Mouse (Mus musculus) monocyte, adult 5-6 weeks (primary cell): Measurements from ENCODE around the gene B9d2. TPM values are rescaled to one million over a fixed set of nuclear protein-coding genes. Genes with fewer than 3 reads are reported as not detected.

Experiments
- ATAC-seq: fragments of 153-309, 156-312 bp; replicated peaks from 2 replicates; pipeline ENCODE4 v1.8.0; 2017; ENCODE audit warnings: mild to moderate bottlenecking; ENCODE audit not compliant: low TSS enrichment, insufficient number of reproducible peaks, severe bottlenecking, poor library complexity, low FRiP score
- total RNA-seq: library from RNA; stranded (forward); fragments of 200-1000, 200-491, 200-594 nt; gene quantifications from 3 replicates; pipeline ENCODE4 v1.2.3, GENCODE M21; 2017

Gene B9d2
- 29.3 to 50.4 TPM (median 44.2 TPM) in 3 replicates for total RNA-seq

- ATAC-seq, result peak; percentile 72
Measured at GRCm38 (mm10) chr7:25680514-25681258, at the start of gene B9d2. Gene B9d2 (plus strand): TSS chr7:25680780.

GRCm38 (mm10) chr7:25632679-25633078 is 47.9 kb upstream of the B9d2 start:
- peak; percentile 52 for ATAC-seq

- ATAC-seq, result no peak
Measured at GRCm38 (mm10) chr7:25636373-25636772, 44.2 kb upstream of the B9d2 start.

- ATAC-seq, result no peak
Measured at GRCm38 (mm10) chr7:25637099-25637498, 43.5 kb upstream of the B9d2 start.

- no peak for ATAC-seq
Measured at GRCm38 (mm10) chr7:25639754-25640153, 40.8 kb upstream of the B9d2 start.

- no peak for ATAC-seq
Measured at GRCm38 (mm10) chr7:25644136-25644535, 36.4 kb upstream of the B9d2 start.

GRCm38 (mm10) chr7:25644631-25645030 is 35.9 kb upstream of the B9d2 start:
- ATAC-seq, result no peak

- ATAC-seq, result no peak
Measured at GRCm38 (mm10) chr7:25645074-25645473, 35.5 kb upstream of the B9d2 start.

GRCm38 (mm10) chr7:25647574-25648123 is 32.9 kb upstream of the B9d2 start:
- peak; percentile 20; the same call in 1 of the 2 replicates for ATAC-seq

GRCm38 (mm10) chr7:25649839-25650238 is 30.7 kb upstream of the B9d2 start:
- ATAC-seq, result 0 out of 2 replicates have a peak, but pooled peaks have one; percentile 12

- peak; percentile 73 for ATAC-seq
Measured at GRCm38 (mm10) chr7:25651281-25651680, 29.3 kb upstream of the B9d2 start.

GRCm38 (mm10) chr7:25652244-25652759 is 28.3 kb upstream of the B9d2 start:
- peak; percentile 36; the same call in 1 of the 2 replicates for ATAC-seq

- no peak for ATAC-seq
Measured at GRCm38 (mm10) chr7:25655601-25656428, 24.8 kb upstream of the B9d2 start.

GRCm38 (mm10) chr7:25657785-25658184 is 22.8 kb upstream of the B9d2 start:
- no peak for ATAC-seq

- peak; percentile 96 for ATAC-seq
Measured at GRCm38 (mm10) chr7:25658657-25659472, 21.7 kb upstream of the B9d2 start, which contains the start of the genes Bckdha and Exosc5. Gene Bckdha (minus strand): TSS chr7:25658981. Gene Exosc5 (plus strand): TSS chr7:25659164.

GRCm38 (mm10) chr7:25666381-25666780 is 14.2 kb upstream of the B9d2 start:
- ATAC-seq, result no peak

GRCm38 (mm10) chr7:25669158-25669557 is 11.4 kb upstream of the B9d2 start:
- ATAC-seq, result no peak

- no peak for ATAC-seq
Measured at GRCm38 (mm10) chr7:25669631-25670030, 10.9 kb upstream of the B9d2 start.
